Mouse (Mus musculus): Measurements from ENCODE around the gene Wbp2nl. TPM values are rescaled to one million over a fixed set of nuclear protein-coding genes. Genes with fewer than 3 reads are reported as not detected.
A peak's percentile ranks its signal among the peaks of the same experiment; 100 is the strongest.

Wbp2nl gene
- polyA plus RNA-seq, 1 experiment: 0.70 TPM

DNA sequence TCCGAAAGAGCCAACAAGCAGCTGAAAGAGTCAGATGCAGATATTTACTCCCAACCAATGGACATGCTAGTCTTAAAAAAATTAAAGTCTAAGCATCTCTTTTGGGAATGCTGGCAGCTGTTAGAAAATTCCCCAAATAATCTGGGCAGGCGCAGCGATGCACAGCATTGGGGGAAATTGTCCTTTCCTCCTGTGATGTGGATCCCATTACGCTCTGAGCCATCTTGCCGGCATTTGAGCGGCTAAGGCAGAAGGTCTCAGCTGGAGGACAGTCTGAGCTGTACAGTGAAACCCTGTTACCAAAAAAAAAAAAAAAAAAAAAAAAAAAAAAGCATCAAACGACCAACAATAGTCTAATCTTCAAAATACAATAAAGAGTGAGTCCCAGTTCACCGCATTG is 23.4 kb downstream of the Wbp2nl start:
- H3K27ac ChIP-seq (ENCODE audit: insufficient read depth, low read length): no peak overlapping the region
- H3K9me3 ChIP-seq (replicated peaks; ENCODE audit: control insufficient read depth, insufficient read depth, low read length, poor library complexity, severe bottlenecking): no peaks in the 10 kb centered on the region
- no peak overlapping the region for H3K4me3 ChIP-seq (ENCODE audit: low read depth, low read length)
- no peak overlapping the region for H3K9ac ChIP-seq (ENCODE audit: low read depth, poor library complexity, severe bottlenecking)
- TF ChIP-seq EP300 (IDR thresholded peaks at IDR 0.05; ENCODE audit: insufficient read depth, low read depth, low read length) (no peak), CTCF (IDR thresholded peaks at IDR 0.05; ENCODE audit: low read depth, low read length) (no peak), POLR2A (IDR thresholded peaks at IDR 0.05; ENCODE audit: insufficient read depth, low read length) (no peak)
- no peaks in the 10 kb centered on the region for H3K36me3 ChIP-seq (ENCODE audit: control insufficient read depth, insufficient read depth, low read length, poor library complexity, severe bottlenecking)
- H3K4me1 ChIP-seq (ENCODE audit: control insufficient read depth, insufficient read depth, low read length): no peaks in the 10 kb centered on the region
- no peaks in the 10 kb centered on the region for H3K27me3 ChIP-seq (ENCODE audit: control insufficient read depth, insufficient read depth, low read length, poor library complexity, severe bottlenecking)

DNA sequence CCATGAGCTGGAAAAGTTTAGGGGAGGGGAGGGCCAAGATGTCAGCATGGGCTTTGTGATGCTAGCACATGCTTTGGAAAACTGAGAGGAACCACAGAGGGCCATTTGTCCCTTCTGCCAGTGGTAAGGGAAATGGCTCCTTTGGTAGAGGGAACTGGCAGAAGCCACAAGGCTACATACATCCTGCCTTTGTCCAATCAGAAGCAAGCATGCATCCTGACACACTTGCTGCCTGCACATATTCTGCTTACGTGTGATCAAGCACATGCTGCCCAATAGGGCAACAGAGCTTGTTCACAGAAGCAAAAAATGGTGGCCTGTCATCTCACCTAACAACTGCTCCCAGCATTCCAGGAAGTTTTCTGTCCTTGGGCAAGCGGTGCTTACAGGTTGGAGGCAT is 26.6 kb downstream of the Wbp2nl start:
- no peaks in the 10 kb centered on the region for H3K4me1 ChIP-seq (ENCODE audit: control insufficient read depth, insufficient read depth, low read length)
- H3K27me3 ChIP-seq (ENCODE audit: control insufficient read depth, insufficient read depth, low read length, poor library complexity, severe bottlenecking): no peaks in the 10 kb centered on the region
- TF ChIP-seq POLR2A (IDR thresholded peaks at IDR 0.05; ENCODE audit: insufficient read depth, low read length): no peak
- no peak for TF ChIP-seq CTCF (IDR thresholded peaks at IDR 0.05; ENCODE audit: low read depth, low read length)
- TF ChIP-seq EP300 (IDR thresholded peaks at IDR 0.05; ENCODE audit: insufficient read depth, low read depth, low read length): no peak
- H3K4me3 ChIP-seq (ENCODE audit: low read depth, low read length): no peak overlapping the region
- H3K36me3 ChIP-seq (ENCODE audit: control insufficient read depth, insufficient read depth, low read length, poor library complexity, severe bottlenecking): no peaks in the 10 kb centered on the region
- no peak overlapping the region for H3K27ac ChIP-seq (ENCODE audit: insufficient read depth, low read length)
- no peak overlapping the region for H3K9ac ChIP-seq (ENCODE audit: low read depth, poor library complexity, severe bottlenecking)
- no peaks in the 10 kb centered on the region for H3K9me3 ChIP-seq (replicated peaks; ENCODE audit: control insufficient read depth, insufficient read depth, low read length, poor library complexity, severe bottlenecking)

DNA sequence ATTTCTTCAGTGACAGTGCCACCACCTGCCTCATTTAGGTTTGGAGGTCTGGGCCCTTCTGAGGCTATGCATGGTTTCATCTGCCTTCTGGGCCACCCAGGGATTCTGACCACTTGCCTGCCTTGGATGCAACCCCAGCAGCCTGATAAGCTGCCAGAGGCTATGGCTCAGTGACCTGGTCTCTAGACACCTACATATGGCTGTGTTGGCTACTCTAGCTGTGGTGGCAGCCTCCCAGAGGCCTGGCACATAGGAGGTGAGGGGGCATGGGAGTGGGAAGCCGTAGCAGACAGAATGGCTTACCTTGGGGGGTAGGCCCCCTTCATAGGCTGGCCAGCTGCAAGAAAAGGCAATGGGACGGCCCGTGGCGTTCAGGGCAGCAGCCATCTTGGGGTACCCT is 36.4 kb downstream of the Wbp2nl start:
- H3K9me3 ChIP-seq (replicated peaks; ENCODE audit: control insufficient read depth, insufficient read depth, low read length, poor library complexity, severe bottlenecking): no peaks in the 10 kb centered on the region
- H3K9ac ChIP-seq (ENCODE audit: low read depth, poor library complexity, severe bottlenecking): no peak overlapping the region
- no peak overlapping the region for H3K27ac ChIP-seq (ENCODE audit: insufficient read depth, low read length)
- peaks cover 8% of the 10 kb centered on the region for H3K36me3 ChIP-seq (ENCODE audit: control insufficient read depth, insufficient read depth, low read length, poor library complexity, severe bottlenecking)
- no peak overlapping the region for H3K4me3 ChIP-seq (ENCODE audit: low read depth, low read length)
- H3K27me3 ChIP-seq (ENCODE audit: control insufficient read depth, insufficient read depth, low read length, poor library complexity, severe bottlenecking): no peaks in the 10 kb centered on the region
- H3K4me1 ChIP-seq (ENCODE audit: control insufficient read depth, insufficient read depth, low read length): no peaks in the 10 kb centered on the region
- TF ChIP-seq CTCF (IDR thresholded peaks at IDR 0.05; ENCODE audit: low read depth, low read length) (no peak), EP300 (IDR thresholded peaks at IDR 0.05; ENCODE audit: insufficient read depth, low read depth, low read length) (no peak), POLR2A (IDR thresholded peaks at IDR 0.05; ENCODE audit: insufficient read depth, low read length) (no peak)

DNA sequence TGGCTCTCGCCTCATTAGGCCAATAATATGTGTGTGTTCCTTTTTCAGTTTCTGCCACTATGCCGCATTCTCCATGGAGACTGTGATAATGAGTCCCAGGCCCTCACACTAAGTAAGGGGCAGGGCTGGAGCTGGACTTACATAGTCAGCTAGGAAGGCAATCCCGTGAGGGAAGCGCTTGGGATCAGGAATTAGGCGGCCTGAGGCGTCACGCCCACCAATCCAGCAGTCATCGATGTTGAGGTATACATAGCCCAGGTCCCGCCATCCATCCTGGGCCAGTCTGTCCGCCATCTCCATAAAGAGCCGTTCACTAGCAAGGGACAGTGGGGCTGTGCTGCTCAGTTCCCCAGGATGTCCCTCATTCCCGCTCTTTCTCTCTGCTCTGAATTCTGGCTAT is 37.9 kb downstream of the Wbp2nl start:
- Histone ChIP-seq H3K4me1 (ENCODE audit: control insufficient read depth, insufficient read depth, low read length) (peaks cover 4% of the 10 kb centered on the region), H3K4me3 (ENCODE audit: low read depth, low read length) (no peak overlapping the region), H3K9ac (ENCODE audit: low read depth, poor library complexity, severe bottlenecking) (no peak overlapping the region), H3K27ac (ENCODE audit: insufficient read depth, low read length) (no peak overlapping the region), H3K9me3 (replicated peaks; ENCODE audit: control insufficient read depth, insufficient read depth, low read length, poor library complexity, severe bottlenecking) (no peaks in the 10 kb centered on the region), H3K27me3 (ENCODE audit: control insufficient read depth, insufficient read depth, low read length, poor library complexity, severe bottlenecking) (no peaks in the 10 kb centered on the region), H3K36me3 (ENCODE audit: control insufficient read depth, insufficient read depth, low read length, poor library complexity, severe bottlenecking) (peaks cover 8% of the 10 kb centered on the region)
- TF ChIP-seq POLR2A (IDR thresholded peaks at IDR 0.05; ENCODE audit: insufficient read depth, low read length): no peak
- no peak for TF ChIP-seq CTCF (IDR thresholded peaks at IDR 0.05; ENCODE audit: low read depth, low read length)
- TF ChIP-seq EP300 (IDR thresholded peaks at IDR 0.05; ENCODE audit: insufficient read depth, low read depth, low read length): no peak

DNA sequence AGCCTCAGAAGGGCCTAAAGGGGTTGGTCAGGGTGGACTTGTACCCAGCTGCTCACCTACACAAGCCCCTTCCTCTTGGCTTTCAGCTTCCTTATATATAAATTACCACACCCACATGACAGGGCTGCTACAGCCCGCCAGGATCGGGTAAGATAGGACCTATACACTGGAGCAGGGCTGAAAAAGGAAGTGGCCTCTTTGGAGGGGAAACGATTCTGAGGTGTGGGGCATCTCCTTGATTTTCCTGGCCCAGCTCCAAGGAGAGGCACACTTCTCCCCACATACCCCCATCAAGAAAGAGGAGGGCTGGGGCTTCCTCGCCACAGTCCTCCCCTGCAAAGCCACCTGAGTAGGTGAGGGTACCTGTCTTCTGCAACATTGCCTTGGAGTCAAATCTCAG is 39.1 kb downstream of the Wbp2nl start:
- H3K9me3 ChIP-seq (replicated peaks; ENCODE audit: control insufficient read depth, insufficient read depth, low read length, poor library complexity, severe bottlenecking): no peaks in the 10 kb centered on the region
- H3K4me1 ChIP-seq (ENCODE audit: control insufficient read depth, insufficient read depth, low read length): peaks cover 4% of the 10 kb centered on the region
- H3K36me3 ChIP-seq (ENCODE audit: control insufficient read depth, insufficient read depth, low read length, poor library complexity, severe bottlenecking): peaks cover 8% of the 10 kb centered on the region
- TF ChIP-seq POLR2A (IDR thresholded peaks at IDR 0.05; ENCODE audit: insufficient read depth, low read length): no peak
- no peak for TF ChIP-seq EP300 (IDR thresholded peaks at IDR 0.05; ENCODE audit: insufficient read depth, low read depth, low read length)
- no peak for TF ChIP-seq CTCF (IDR thresholded peaks at IDR 0.05; ENCODE audit: low read depth, low read length)
- H3K27ac ChIP-seq (ENCODE audit: insufficient read depth, low read length): no peak overlapping the region
- H3K27me3 ChIP-seq (ENCODE audit: control insufficient read depth, insufficient read depth, low read length, poor library complexity, severe bottlenecking): no peaks in the 10 kb centered on the region
- peak overlapping the region; percentile 85 for H3K4me3 ChIP-seq (ENCODE audit: low read depth, low read length)
- peak overlapping the region; percentile 68 for H3K9ac ChIP-seq (ENCODE audit: low read depth, poor library complexity, severe bottlenecking)

DNA sequence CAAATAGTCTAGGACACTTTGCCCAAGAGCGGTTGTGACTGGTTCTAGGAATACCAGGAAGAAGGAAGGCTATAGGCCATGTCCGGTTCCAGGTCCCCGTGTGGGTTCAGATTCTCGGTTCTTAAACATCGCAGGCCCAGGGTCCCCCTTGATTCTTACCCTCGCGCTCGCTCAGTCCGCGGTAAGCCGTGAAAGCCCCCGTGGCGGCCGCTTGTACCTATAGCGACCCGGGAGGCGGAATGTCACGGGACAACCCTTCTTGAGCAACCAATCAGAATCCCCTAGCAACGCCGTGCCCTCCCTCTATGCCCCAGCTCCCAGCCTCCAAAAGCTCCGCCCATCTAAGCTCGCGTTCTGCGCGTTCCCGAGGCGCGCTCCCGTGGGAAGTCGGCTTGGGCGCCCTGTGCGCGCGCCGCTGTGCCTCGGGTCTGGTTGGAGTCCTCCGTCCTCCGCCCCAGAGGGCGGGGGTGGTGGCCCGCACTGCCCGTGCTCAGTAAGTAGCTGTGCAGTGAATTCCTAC is 39.9 kb downstream of the Wbp2nl start, which contains the start of the genes Naga, Pheta2 and Smdt1:
TSS of gene Naga (minus strand) at position 333 of the 520 bp plus-strand sequence.
TSS of gene Pheta2 (plus strand) at position 350 of the 520 bp plus-strand sequence.
TSS of gene Smdt1 (plus strand) at position 367 of the 520 bp plus-strand sequence.
- Histone ChIP-seq H3K9ac (ENCODE audit: low read depth, poor library complexity, severe bottlenecking) (peak within 1 kb of the TSS; percentile 68), H3K27me3 (ENCODE audit: control insufficient read depth, insufficient read depth, low read length, poor library complexity, severe bottlenecking) (no peaks in the 10 kb centered on the region), H3K4me3 (ENCODE audit: low read depth, low read length) (peak within 1 kb of the TSS; percentile 85), H3K27ac (ENCODE audit: insufficient read depth, low read length) (no peak within 1 kb of the TSS), H3K4me1 (ENCODE audit: control insufficient read depth, insufficient read depth, low read length) (peaks cover 4% of the 10 kb centered on the region), H3K9me3 (replicated peaks; ENCODE audit: control insufficient read depth, insufficient read depth, low read length, poor library complexity, severe bottlenecking) (no peaks in the 10 kb centered on the region), H3K36me3 (ENCODE audit: control insufficient read depth, insufficient read depth, low read length, poor library complexity, severe bottlenecking) (peaks cover 8% of the 10 kb centered on the region)
- TF ChIP-seq CTCF (IDR thresholded peaks at IDR 0.05; ENCODE audit: low read depth, low read length): no peak
- 0 out of 2 replicates have a peak, but pooled peaks have one; percentile 7 for TF ChIP-seq EP300 (IDR thresholded peaks at IDR 0.05; ENCODE audit: insufficient read depth, low read depth, low read length)
- TF ChIP-seq POLR2A (IDR thresholded peaks at IDR 0.05; ENCODE audit: insufficient read depth, low read length): peak; percentile 59

Measured in ES-Bruce4 (cell line).